Mouse (Mus musculus): Measurements from ENCODE around the gene Gna14. TPM values are rescaled to one million over a fixed set of nuclear protein-coding genes. Genes with fewer than 3 reads are reported as not detected.
A peak's percentile ranks its signal among the peaks of the same experiment; 100 is the strongest.

Gene Gna14
- total RNA-seq, 2 experiments from 2014 or later = 0.30 to 0.56 TPM

- DNase-seq = no peak
- intact Hi-C loops (cut with DNase I) = no loop called here
These were observed 13.2 kb downstream of the Gna14 start for GRCm38 (mm10) chr19:16448796-16449195.

GRCm38 (mm10) chr19:16450824-16451223 is 15.3 kb downstream of the Gna14 start:
- intact Hi-C loops (cut with DNase I) = no loop called here
- DNase-seq = no peak

- DNase-seq = no peak
- intact Hi-C loops (cut with DNase I) = no loop called here
These were observed 20.6 kb downstream of the Gna14 start for GRCm38 (mm10) chr19:16456181-16456580.

- no peak for DNase-seq
- intact Hi-C loops (cut with DNase I) = no loop called here
These were observed 21.6 kb downstream of the Gna14 start for GRCm38 (mm10) chr19:16457127-16457526.

GRCm38 (mm10) chr19:16459317-16459716 is 23.8 kb downstream of the Gna14 start:
- intact Hi-C loops (cut with DNase I) = no loop called here
- DNase-seq = no peak

GRCm38 (mm10) chr19:16460292-16460691 is 24.7 kb downstream of the Gna14 start:
- DNase-seq = no peak
- intact Hi-C loops (cut with DNase I) = no loop called here

GRCm38 (mm10) chr19:16460831-16461230 is 25.3 kb downstream of the Gna14 start:
- intact Hi-C loops (cut with DNase I) = no loop called here
- DNase-seq = no peak

GRCm38 (mm10) chr19:16462461-16462860 is 26.9 kb downstream of the Gna14 start:
- no peak for DNase-seq
- intact Hi-C loops (cut with DNase I) = no loop called here

- DNase-seq = peak; percentile 5 to 18
- intact Hi-C loops (cut with DNase I) = no loop called here
These were observed 29.2 kb downstream of the Gna14 start for GRCm38 (mm10) chr19:16464730-16465129.

- intact Hi-C loops (cut with DNase I) = no loop called here
- DNase-seq = no peak
These were observed 33.3 kb downstream of the Gna14 start for GRCm38 (mm10) chr19:16468756-16469374.

- intact Hi-C loops (cut with DNase I) = no loop called here
- DNase-seq = no peak
These were observed 37.1 kb downstream of the Gna14 start for GRCm38 (mm10) chr19:16472655-16473054.

GRCm38 (mm10) chr19:16477314-16477946 is 41.9 kb downstream of the Gna14 start:
- no peak for DNase-seq
- intact Hi-C loops (cut with DNase I) = no loop called here

GRCm38 (mm10) chr19:16478186-16478607 is 42.6 kb downstream of the Gna14 start:
- DNase-seq = no peak
- intact Hi-C loops (cut with DNase I) = no loop called here

GRCm38 (mm10) chr19:16482047-16482446 is 46.5 kb downstream of the Gna14 start:
- intact Hi-C loops (cut with DNase I) = no loop called here

GRCm38 (mm10) chr19:16484237-16484636 is 48.7 kb downstream of the Gna14 start:
- no peak for DNase-seq

More at GRCm38 (mm10) chr19:16482047-16482446, 46.5 kb downstream of the Gna14 start:
- no peak for DNase-seq

GRCm38 (mm10) chr19:16484671-16485070 is 49.1 kb downstream of the Gna14 start:
- DNase-seq = no peak
- intact Hi-C loops (cut with DNase I) = no loop called here

More at GRCm38 (mm10) chr19:16484237-16484636, 48.7 kb downstream of the Gna14 start:
- intact Hi-C loops (cut with DNase I) = no loop called here

GRCm38 (mm10) chr19:16490756-16491155 is 55.2 kb downstream of the Gna14 start:
- intact Hi-C loops (cut with DNase I) = no loop called here
- peak in 1 of 2 experiments; percentile 8 for DNase-seq

GRCm38 (mm10) chr19:16491497-16491896 is 55.9 kb downstream of the Gna14 start:
- intact Hi-C loops (cut with DNase I) = no loop called here
- no peak for DNase-seq

- no peak for DNase-seq
- intact Hi-C loops (cut with DNase I) = no loop called here
These were observed 56.9 kb downstream of the Gna14 start for GRCm38 (mm10) chr19:16492453-16492852.

- intact Hi-C loops (cut with DNase I) = no loop called here
- no peak for DNase-seq
These were observed 59.4 kb downstream of the Gna14 start for GRCm38 (mm10) chr19:16494816-16495516.

- intact Hi-C loops (cut with DNase I) = no loop called here
- DNase-seq = no peak
These were observed 60.5 kb downstream of the Gna14 start for GRCm38 (mm10) chr19:16496016-16496415.

- intact Hi-C loops (cut with DNase I) = no loop called here
- DNase-seq = no peak
These were observed 66.5 kb downstream of the Gna14 start for GRCm38 (mm10) chr19:16502054-16502453.

Measured in heart, postnatal 36 days (tissue).